Mouse (Mus musculus): ENCODE measurements at regions not wholly inside any gene's neighbourhood (a gene's known extent, or its start where the extent isn't known, plus 50 kb on each side); places are given as distances from the start of the nearest gene placed in this dataset.
A peak's percentile ranks its signal among the peaks of the same experiment; 100 is the strongest.
"Not testable (repeated sequence)": the region's sequence is repeated elsewhere in the genome, so short reads cannot be mapped to it uniquely, and the experiment has no call there.

GRCm38 (mm10) chr11:22420003-22420723 is 78.1 kb upstream of the Ehbp1 start:
- intact Hi-C loops (cut with DNase I; ENCODE audit: low total_unique reads), result no loop called here
- DNase-seq, result no peak

DNA sequence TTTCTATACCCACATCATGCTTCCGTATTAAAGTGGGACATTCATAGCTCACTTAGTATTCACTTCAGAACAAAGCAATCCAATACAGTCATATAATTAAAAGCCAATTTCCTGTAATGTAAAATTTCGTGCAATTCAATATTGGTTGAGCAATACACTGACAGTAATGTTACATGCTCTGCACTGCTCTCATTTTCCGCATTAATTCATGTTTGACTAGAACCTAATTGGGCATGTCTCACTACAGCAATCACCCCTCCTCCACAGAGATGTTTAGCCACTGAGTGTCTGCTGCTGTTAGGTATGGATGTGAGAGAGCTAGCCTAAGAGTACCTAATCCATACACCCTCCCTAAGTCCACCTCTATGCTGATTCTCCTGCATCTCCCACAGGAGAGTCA is 79.7 kb upstream of the Ehbp1 start:
- intact Hi-C loops (cut with DNase I; ENCODE audit: low total_unique reads), result no loop called here
- DNase-seq, result no peak

GRCm38 (mm10) chr11:22437140-22437850 is 74.6 kb upstream of the Tmem17 start:
- intact Hi-C loops (cut with DNase I; ENCODE audit: low total_unique reads), result no loop called here
- peak; percentile 80 for DNase-seq

GRCm38 (mm10) chr11:22437851-22438215 is 74.1 kb upstream of the Tmem17 start:
- intact Hi-C loops (cut with DNase I; ENCODE audit: low total_unique reads), result no loop called here
- peak; percentile 76 for DNase-seq

DNA sequence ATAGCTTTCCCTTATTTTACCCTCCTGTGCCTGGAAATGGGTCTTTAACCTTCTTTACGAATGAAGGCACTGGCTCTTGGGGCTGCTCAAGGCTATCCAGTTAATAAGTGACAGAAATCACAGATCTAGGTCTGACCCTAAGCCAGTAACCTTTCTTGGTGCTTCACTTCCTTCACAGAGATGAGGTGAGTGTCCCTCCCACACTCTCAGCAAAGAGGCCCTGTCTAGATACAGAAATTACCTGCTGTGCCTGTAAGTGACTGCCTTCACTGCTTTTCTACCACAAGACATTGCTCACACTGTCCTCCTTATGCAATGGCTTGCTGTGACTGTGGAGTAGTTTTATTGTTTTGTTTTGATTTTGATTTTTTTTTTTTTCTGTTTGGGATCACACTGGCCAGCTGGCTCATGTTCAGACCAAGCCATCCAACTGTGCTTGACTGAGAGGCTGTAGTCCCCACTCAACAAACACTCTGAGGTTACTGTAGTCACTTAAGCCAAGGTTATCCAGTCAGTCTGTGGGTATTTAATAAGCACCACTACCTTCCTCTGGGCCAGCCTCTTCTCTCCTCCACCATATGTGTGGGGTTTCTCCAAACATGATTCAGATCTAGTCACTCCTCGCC is 73.3 kb upstream of the Tmem17 start:
- intact Hi-C loops (cut with DNase I; ENCODE audit: low total_unique reads), result no loop called here
- peak; percentile 34 for DNase-seq

DNA sequence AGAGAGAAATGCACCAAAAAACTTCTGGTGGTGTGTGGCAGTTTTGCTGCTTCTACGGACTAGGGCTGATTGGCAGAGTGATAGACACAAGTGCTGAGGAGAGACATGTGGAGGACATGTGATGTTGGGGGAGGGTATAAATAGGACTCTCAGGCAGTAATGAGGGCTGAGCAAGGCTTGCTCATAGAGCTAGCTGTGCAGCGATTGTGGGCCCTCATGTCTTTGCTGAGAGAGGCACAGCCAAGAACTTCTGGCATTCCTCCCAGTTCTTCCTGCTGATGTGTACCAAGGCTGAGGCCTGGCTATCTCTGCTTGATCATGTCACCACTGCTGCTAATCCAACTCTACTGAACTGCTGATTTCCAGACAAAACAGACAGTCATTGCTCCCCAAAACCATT is 71.4 kb upstream of the Tmem17 start:
- DNase-seq, result peak; percentile 34
- intact Hi-C loops (cut with DNase I; ENCODE audit: low total_unique reads), result no loop called here

DNA sequence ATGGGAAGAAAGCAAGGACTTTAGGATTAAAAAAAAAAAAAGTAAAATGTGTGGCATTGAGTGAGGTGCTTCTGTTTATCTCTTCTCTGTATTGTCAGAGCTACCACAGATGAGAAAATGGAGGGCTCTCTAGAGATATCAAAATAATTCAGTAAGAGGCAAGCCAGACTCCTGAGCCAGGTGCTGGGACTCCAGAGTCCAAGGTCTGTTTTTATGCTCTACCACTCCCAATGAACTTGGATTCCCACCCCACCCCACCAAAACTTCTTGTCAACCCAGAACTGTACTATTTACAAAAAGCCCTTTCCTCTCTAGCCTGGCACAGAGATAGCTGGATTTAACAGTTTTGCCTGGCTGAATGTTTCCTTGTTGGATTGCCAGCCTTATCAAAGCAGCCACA is 58.7 kb upstream of the Tmem17 start:
- intact Hi-C loops (cut with DNase I; ENCODE audit: low total_unique reads), result no loop called here
- DNase-seq, result no peak

- intact Hi-C loops (cut with DNase I; ENCODE audit: low total_unique reads), result no loop called here
- DNase-seq, result no peak
Observed at GRCm38 (mm10) chr11:22456286-22456685, 55.6 kb upstream of the Tmem17 start.

- intact Hi-C loops (cut with DNase I; ENCODE audit: low total_unique reads), result no loop called here
- no peak for DNase-seq
Observed at GRCm38 (mm10) chr11:22457220-22457619, 54.7 kb upstream of the Tmem17 start.

DNA sequence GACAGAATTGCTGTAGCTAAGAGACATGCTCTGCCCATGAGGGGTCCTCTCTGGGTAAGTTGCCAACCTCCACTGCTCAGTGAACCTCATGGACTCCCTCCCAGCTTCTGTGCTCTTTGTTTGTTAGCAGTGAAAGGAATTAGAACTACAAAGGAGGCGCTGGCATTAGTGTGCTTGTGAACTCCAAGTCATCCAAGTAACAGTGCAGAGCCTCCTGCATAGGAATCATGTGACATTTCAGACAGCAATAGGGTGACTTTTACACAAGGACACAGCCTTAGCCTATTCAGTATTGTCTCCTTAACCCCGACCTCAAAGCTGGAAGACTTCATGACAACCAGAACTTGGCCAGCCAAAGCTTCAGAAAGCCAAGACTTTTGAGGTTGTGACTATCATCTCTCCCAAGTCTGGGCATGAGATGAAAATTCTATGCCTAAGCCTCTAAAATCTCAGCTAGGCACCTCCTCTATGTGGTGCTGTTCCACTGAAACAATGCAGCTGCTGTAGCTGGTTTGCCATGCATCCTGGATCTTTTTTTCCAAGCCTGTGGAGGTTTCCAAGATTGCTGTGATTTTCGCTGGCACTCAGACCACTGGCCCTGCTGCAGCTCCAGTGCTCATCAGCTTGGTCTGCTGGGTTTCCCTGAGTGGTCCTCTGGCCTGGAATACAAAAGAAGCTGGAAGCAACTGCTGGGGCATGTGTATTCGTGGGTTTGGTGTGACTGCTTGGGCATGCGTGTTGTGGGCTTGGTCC is 52.8 kb upstream of the Tmem17 start:
- no peak for DNase-seq
- intact Hi-C loops (cut with DNase I; ENCODE audit: low total_unique reads), result no loop called here

- DNase-seq; intact Hi-C loops (cut with DNase I; ENCODE audit: low total_unique reads): not testable (repeated sequence)
Observed at GRCm38 (mm10) chr11:22461019-22461735, 50.7 kb upstream of the Tmem17 start.
